Mouse (Mus musculus): ENCODE results near the gene Gamt.

DNA sequence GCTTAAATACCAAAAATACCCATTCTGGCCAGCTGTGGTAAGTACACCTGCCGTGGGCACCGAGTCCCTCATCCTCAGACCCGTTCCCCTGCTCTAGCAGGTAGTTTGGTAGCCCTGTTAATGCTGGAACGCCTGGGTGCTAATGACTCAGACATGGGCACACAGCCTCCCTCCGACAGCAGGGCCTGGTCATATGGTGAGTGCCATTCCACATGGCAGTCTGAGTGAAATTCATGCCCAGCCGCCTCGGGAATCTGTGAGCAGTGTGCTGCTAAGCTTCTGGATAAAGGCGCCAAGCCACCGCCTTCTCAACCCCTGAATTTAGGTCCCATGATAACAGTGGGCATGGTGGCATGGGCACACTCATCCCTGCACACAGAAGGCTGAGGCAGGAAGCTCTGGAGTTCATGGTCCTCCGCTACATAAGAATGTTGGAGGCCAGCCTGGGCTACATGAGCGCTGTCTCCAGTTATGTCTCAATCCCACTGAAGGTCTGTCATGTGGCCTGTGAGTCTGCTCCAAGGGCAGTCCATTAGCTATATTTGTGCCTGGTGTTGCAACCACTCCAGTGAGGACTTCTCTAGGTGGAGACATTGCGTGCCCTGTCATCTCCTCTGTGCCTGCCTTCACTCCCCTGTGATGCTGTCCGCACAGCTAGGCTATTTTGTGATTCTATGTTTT lies 24.5 kb downstream of the Gamt start:
- TF ChIP-seq POLR2A (IDR thresholded peaks at IDR 0.05; ENCODE audit: borderline replicate concordance, insufficient read depth, low read length) (no peak), CTCF (IDR thresholded peaks at IDR 0.05; ENCODE audit: borderline replicate concordance, insufficient read depth, low read depth, low read length) (no peak)

Data from cerebellum, adult 2 months (tissue).